Mouse (Mus musculus) CH12.LX (cell line): ENCODE data around the gene Ubc.

ENCODE experiments used
- CTCF ChIP-seq, 2 experiments: IDR thresholded peaks in 1 of 2; conservative IDR thresholded peaks in 1 of 2; 2 replicates each; pipeline ENCODE4 v1.5.1; 2011 to 2012; ENCODE audit warnings: low read depth in 2 of 2, low read length in 2 of 2, improper control_type of control experiment in 1 of 2, inconsistent platforms in 1 of 2, mild to moderate bottlenecking in 1 of 2, moderate library complexity in 1 of 2
- ELF1 ChIP-seq: IDR thresholded peaks from 2 replicates; pipeline ENCODE4 v1.6.1; 2014; ENCODE audit warnings: low read depth, mild to moderate bottlenecking, inconsistent platforms, low read length, improper control_type of control experiment
- EP300 ChIP-seq: IDR thresholded peaks from 2 replicates; pipeline ENCODE4 v1.6.1; 2011; ENCODE audit warnings: low read length, improper control_type of control experiment
- KAT2A ChIP-seq: IDR thresholded peaks from 2 replicates; pipeline ENCODE4 v1.6.1; 2012; ENCODE audit warnings: low read length, improper control_type of control experiment, inconsistent platforms; ENCODE audit not compliant: insufficient replicate concordance
- MAFK ChIP-seq: IDR thresholded peaks from 2 replicates; pipeline ENCODE4 v1.6.1; 2011; ENCODE audit warnings: low read length, improper control_type of control experiment; ENCODE audit not compliant: insufficient replicate concordance
- MAZ ChIP-seq: IDR thresholded peaks from 2 replicates; pipeline ENCODE4 v1.6.1; 2012; ENCODE audit warnings: low read depth, mild to moderate bottlenecking, inconsistent platforms, low read length, improper control_type of control experiment, moderate library complexity
- NELFE ChIP-seq: IDR thresholded peaks from 2 replicates; pipeline ENCODE4 v1.6.1; 2011; ENCODE audit warnings: low read depth, low read length, improper control_type of control experiment
- POLR2A ChIP-seq: IDR thresholded peaks from 2 replicates; pipeline ENCODE4 v1.6.1; 2011; ENCODE audit warnings: low read depth, mild to moderate bottlenecking, improper control_type of control experiment, low read length
- POLR2AphosphoS2 ChIP-seq: IDR thresholded peaks from 2 replicates; pipeline ENCODE4 v1.6.1; 2011; ENCODE audit warnings: low read depth, low read length, improper control_type of control experiment
- SMC3 ChIP-seq: IDR thresholded peaks from 2 replicates; pipeline ENCODE4 v1.6.1; 2011; ENCODE audit warnings: low read depth, low read length, improper control_type of control experiment
- USF2 ChIP-seq: conservative IDR thresholded peaks from 2 replicates; pipeline ENCODE4 v1.6.1; 2011; ENCODE audit warnings: low read depth, low read length, improper control_type of control experiment
- ZMIZ1 ChIP-seq: IDR thresholded peaks from 2 replicates; pipeline ENCODE4 v1.6.1; 2012; ENCODE audit warnings: low read depth, mild to moderate bottlenecking, inconsistent platforms, low read length, improper control_type of control experiment
- ZNF384 ChIP-seq: IDR thresholded peaks from 2 replicates; pipeline ENCODE4 v1.6.1; 2012; ENCODE audit warnings: low read depth, low read length, improper control_type of control experiment, inconsistent platforms

- TF ChIP-seq MAFK (no peak), POLR2A (no peak), CTCF (conservative IDR thresholded peaks at IDR 0.05 in 1 of 2, IDR thresholded peaks at IDR 0.05 in 1 of 2; ENCODE audit: low read depth in 2 of 2, low read length in 2 of 2) (no peak), POLR2AphosphoS2 (no peak), EP300 (no peak), USF2 (no peak), ZNF384 (no peak), NELFE (no peak), ZMIZ1 (no peak; the same call in none of the 2 replicates), SMC3 (no peak), ELF1 (no peak), MAZ (no peak), KAT2A (no peak)
Measured at GRCm38 (mm10) chr5:125383637-125384420, 6.2 kb downstream of the Ubc start.
